Mouse (Mus musculus): ENCODE data around the gene Sesn3.

GRCm38 (mm10) chr9:14350787-14351186, 75.9 kb downstream of the Sesn3 start:
- no peak for TF ChIP-seq E2F4 (IDR thresholded peaks at IDR 0.05; ENCODE audit: insufficient read depth)
- TF ChIP-seq POLR2A (IDR thresholded peaks at IDR 0.05; ENCODE audit: insufficient read length, low read depth), result no peak
- TF ChIP-seq CEBPB (IDR thresholded peaks at IDR 0.05; ENCODE audit: insufficient read depth, poor library complexity, severe bottlenecking), result no peak
- no peak for TF ChIP-seq MAX (IDR thresholded peaks at IDR 0.05; ENCODE audit: low read depth)
- no peak for TF ChIP-seq USF1 (IDR thresholded peaks at IDR 0.05; ENCODE audit: low read depth)
- no peak for TF ChIP-seq MYOD1 (IDR thresholded peaks at IDR 0.05; ENCODE audit: control insufficient read depth in 1 of 3, insufficient read length in 2 of 3, low read depth in 2 of 3)
- TF ChIP-seq POLR2AphosphoS2 (IDR thresholded peaks at IDR 0.05; ENCODE audit: insufficient read length, low read depth), result no peak
- no peak for TF ChIP-seq TCF12 (IDR thresholded peaks at IDR 0.05; ENCODE audit: insufficient read depth, poor library complexity, severe bottlenecking)
- TF ChIP-seq REST (IDR thresholded peaks at IDR 0.05; ENCODE audit: insufficient read depth, insufficient read length), result no peak
- TF ChIP-seq MYOG (IDR thresholded peaks at IDR 0.05; ENCODE audit: control insufficient read depth in 1 of 3, insufficient read depth in 1 of 3, insufficient read length in 2 of 3, low read depth in 2 of 3), result no peak
- no peak for TF ChIP-seq SRF (IDR thresholded peaks at IDR 0.05; ENCODE audit: control insufficient read depth, insufficient read length, low read depth)

Measured in myocyte (in vitro differentiated cells).